Comparison of ENCODE assay signal across 9 mouse cellular contexts in genomic region chr2:33218903-33219625, GRCm38 (mm10). TPM values are rescaled to one million over a fixed set of nuclear protein-coding genes. Genes with fewer than 3 reads are reported as not detected.
DNase-seq lines count a peak whose midpoint lies in the region; ATAC-seq and TF ChIP-seq lines count a peak whose summit lies in the region.
"Had no signal": no experiment of that assay in that cellular context is flagged by ENCODE, and none has a peak within 500 bp of the region (broad histone marks: within the 10 kb centered on the region; RNA-seq: fewer than 3 reads in every experiment).

No protein-coding gene starts in this region.

- no peak overlapping the region for H3K27ac ChIP-seq in cerebellum, adult 2 months (ENCODE audit: insufficient read depth, low read length)
- H3K27ac ChIP-seq in limb, embryonic 11.5 days (replicated peaks; ENCODE audit: low read depth, low read length), result no peak overlapping the region; the same call in 1 of the 2 replicates
- no peak overlapping the region for H3K27ac ChIP-seq in limb, embryonic 10.5 days
- H3K27ac ChIP-seq in bone marrow, adult 2 months (ENCODE audit: control insufficient read depth, insufficient read depth, low read depth, low read length, poor library complexity), result no peak overlapping the region

- TF ChIP-seq POLR2A in cerebellum, adult 2 months (IDR thresholded peaks at IDR 0.05; ENCODE audit: borderline replicate concordance, insufficient read depth, low read length), result no peak
- no peak for TF ChIP-seq POLR2A in bone marrow, adult 2 months (IDR thresholded peaks at IDR 0.05; ENCODE audit: borderline replicate concordance, control insufficient read depth, low read depth, low read length)
- TF ChIP-seq POLR2A in myocyte (IDR thresholded peaks at IDR 0.05; ENCODE audit: insufficient read length, low read depth), result no peak

- peak overlapping the region; percentile 30; the same call in 1 of the 2 replicates for H3K9ac ChIP-seq in limb, embryonic 11.5 days (ENCODE audit: low read length)

- no peak overlapping the region for H3K4me3 ChIP-seq in cerebellum, adult 2 months (replicated peaks; ENCODE audit: insufficient read depth, low read depth, low read length)
- no peak overlapping the region for H3K4me3 ChIP-seq in limb, embryonic 11.5 days (ENCODE audit: low read depth, low read length)
- no peak overlapping the region for H3K4me3 ChIP-seq in limb, embryonic 10.5 days
- H3K4me3 ChIP-seq in bone marrow, adult 2 months (replicated peaks; ENCODE audit: control insufficient read depth, low read depth, low read length), result no peak overlapping the region
- H3K4me3 ChIP-seq in myocyte, result peak overlapping the region; percentile 89

- H3K9me3 ChIP-seq in limb, embryonic 11.5 days (ENCODE audit: control insufficient read depth, low read length), result no peaks in the 10 kb centered on the region
- H3K9me3 ChIP-seq in limb, embryonic 10.5 days (replicated peaks), result no peaks in the 10 kb centered on the region

- DNase-seq in cerebellum, adult 2 months, result no peak
- no peak for DNase-seq in cerebellum, postnatal 4 days (ENCODE audit: low spot score in 2 of 2)
- DNase-seq in limb, embryonic 11.5 days (ENCODE audit: low spot score), result peak; percentile 53
- DNase-seq in limb, embryonic 10.5 days (ENCODE audit: low spot score), result no peak
- peak; percentile 62 for DNase-seq in heart, postnatal 4 days

- peaks cover 3% of the 10 kb centered on the region; the same call in 1 of the 2 replicates for H3K36me3 ChIP-seq in limb, embryonic 11.5 days (ENCODE audit: control insufficient read depth, insufficient read depth, low read length)
- H3K36me3 ChIP-seq in limb, embryonic 10.5 days, result peaks cover 49% of the 10 kb centered on the region
- H3K36me3 ChIP-seq in myocyte (ENCODE audit: control insufficient read depth, insufficient read depth), result peaks cover 6% of the 10 kb centered on the region

- H3K79me2 ChIP-seq in myocyte (ENCODE audit: control insufficient read depth, insufficient read depth), result peaks cover 67% of the 10 kb centered on the region

- peak; percentile 45; the same call in 1 of the 2 replicates for TF ChIP-seq CTCF in cerebellum, adult 2 months (IDR thresholded peaks at IDR 0.05; ENCODE audit: borderline replicate concordance, insufficient read depth, low read depth, low read length)
- TF ChIP-seq CTCF in bone marrow, adult 2 months (IDR thresholded peaks at IDR 0.05; ENCODE audit: control insufficient read depth, insufficient read depth, low read length), result peak; percentile 23; the same call in 1 of the 2 replicates

- no peak overlapping the region for H3K4me2 ChIP-seq in limb, embryonic 11.5 days (ENCODE audit: low read depth, severe bottlenecking)
- H3K4me2 ChIP-seq in myocyte (ENCODE audit: low read depth), result peak overlapping the region; percentile 91

- H3K4me1 ChIP-seq in cerebellum, adult 2 months (ENCODE audit: control insufficient read depth, insufficient read depth, low read length), result peaks cover 40% of the 10 kb centered on the region
- peaks cover 47% of the 10 kb centered on the region for H3K4me1 ChIP-seq in limb, embryonic 11.5 days (ENCODE audit: control insufficient read depth, insufficient read depth, low read length)
- H3K4me1 ChIP-seq in limb, embryonic 10.5 days, result peaks cover 67% of the 10 kb centered on the region
- H3K4me1 ChIP-seq in bone marrow, adult 2 months (ENCODE audit: control insufficient read depth, insufficient read depth, low read length), result no peaks in the 10 kb centered on the region; the same call in 1 of the 2 replicates

- no peak for ATAC-seq in limb, embryonic 11.5 days (ENCODE audit: insufficient number of reproducible peaks, low FRiP score, low TSS enrichment, low read depth)
- no peak for ATAC-seq in erythroid progenitor cell, adult 5-6 weeks (replicated peaks; ENCODE audit: low FRiP score, poor library complexity, severe bottlenecking)
- ATAC-seq: Patski had no signal

- no peak overlapping the region for H3ac ChIP-seq in myocyte (ENCODE audit: control insufficient read depth, insufficient read length)

- WGBS in cerebellum, adult 2 months, result 65% methylated on average over 11 of the region's 11 CpGs
- 71% methylated on average over 11 of the region's 11 CpGs for WGBS in limb, embryonic 11.5 days
- 73% methylated on average over 11 of the region's 11 CpGs for WGBS in limb, embryonic 10.5 days
- WGBS in bone marrow, adult 2 months, result 70% methylated on average over 11 of the region's 11 CpGs

- H3K27me3 ChIP-seq in cerebellum, adult 2 months (ENCODE audit: control insufficient read depth, insufficient read depth, low read length), result no peaks in the 10 kb centered on the region
- H3K27me3 ChIP-seq in limb, embryonic 11.5 days (ENCODE audit: control insufficient read depth, insufficient read depth, low read length), result no peaks in the 10 kb centered on the region
- no peaks in the 10 kb centered on the region for H3K27me3 ChIP-seq in limb, embryonic 10.5 days (ENCODE audit: low read depth, poor library complexity, severe bottlenecking)
- H3K27me3 ChIP-seq in myocyte (ENCODE audit: control insufficient read depth, insufficient read depth, insufficient read length), result no peaks in the 10 kb centered on the region
- H3K27me3 ChIP-seq: Patski had no signal

TF ChIP-seq in myocyte, 11 proteins besides CTCF, POLR2A, EP300 and RAD21:
- TF ChIP-seq USF1 (IDR thresholded peaks at IDR 0.05; ENCODE audit: low read depth), result no peak
- TF ChIP-seq REST (IDR thresholded peaks at IDR 0.05; ENCODE audit: insufficient read depth, insufficient read length), result no peak
- no peak for TF ChIP-seq E2F4 (IDR thresholded peaks at IDR 0.05; ENCODE audit: insufficient read depth)
- TF ChIP-seq POLR2AphosphoS2 (IDR thresholded peaks at IDR 0.05; ENCODE audit: insufficient read length, low read depth), result no peak
- no peak for TF ChIP-seq MAX (IDR thresholded peaks at IDR 0.05; ENCODE audit: low read depth)

RNA-seq across cellular contexts. Expression of gene Angptl2, which starts 3.2 kb away (rescaled TPM):
- 6.4 and 7.4 TPM in 2 replicates for polyA plus RNA-seq in cerebellum, adult 2 months (2012; rRNA removed)
- 48.8 and 49.2 TPM in 2 replicates for polyA plus RNA-seq in limb, embryonic 11.5 days (2014; fragmentation: Nextera tagmentation; extraction: Ambion mirVana)
- polyA plus RNA-seq in limb, embryonic 10.5 days (2016; fragmentation: Nextera tagmentation; extraction: Ambion mirVana), result 40.1 and 51.8 TPM in 2 replicates
- 0.97 and 6.8 TPM in 2 replicates for polyA plus RNA-seq in bone marrow, adult 2 months (2011; ENCODE audit: insufficient read depth, insufficient read length, low replicate concordance, missing spikeins)
- 100 to 1,000 TPM; 108 to 126 TPM for total RNA-seq in heart, postnatal 4 days (2021)
- 130 TPM for polyA plus RNA-seq in myocyte (2012; fragmentation: generic; extraction: Trizol)
- total RNA-seq in erythroid progenitor cell, adult 5-6 weeks (2015; ENCODE audit: low replicate concordance), result 1.3 TPM in 1 of 2 replicates, not detected in the other
- total RNA-seq in erythroid progenitor cell, adult 5-6 weeks (2017; ENCODE audit: low replicate concordance), result 0.13 TPM in 1 of 2 replicates, not detected in the other

Comparison
In these comparisons a context has a peak if more than half of its experiments do, and no peak if none do; other contexts are left out.
1. DNase-seq: peak in limb, embryonic 11.5 days (single experiment) and heart, postnatal 4 days (single experiment); none in cerebellum, adult 2 months (0 of 2), cerebellum, postnatal 4 days (0 of 2) and limb, embryonic 10.5 days (single experiment).